Mouse (Mus musculus): ENCODE results near the gene Prokr1. TPM values are rescaled to one million over a fixed set of nuclear protein-coding genes. Genes with fewer than 3 reads are reported as not detected.
"Not testable (repeated sequence)": the region's sequence is repeated elsewhere in the genome, so short reads cannot be mapped to it uniquely, and the experiment has no call there.

Prokr1 gene
- polyA plus RNA-seq, 1 experiment from 2014 or later: 1.1 TPM

GRCm38 (mm10) chr6:87583183-87583611 is 7.3 kb downstream of the Prokr1 start:
- WGBS (ENCODE audit: missing documents): 83% methylated on average over 1 of the region's 1 CpGs

GRCm38 (mm10) chr6:87582456-87582855 is 8.1 kb downstream of the Prokr1 start:
- H3K27ac ChIP-seq: no peak overlapping the region
- H3K36me3 ChIP-seq (ENCODE audit: inconsistent target): no peaks in the 10 kb centered on the region
- no peaks in the 10 kb centered on the region for H3K79me2 ChIP-seq (ENCODE audit: inconsistent target)
- no peak overlapping the region for H3K4me3 ChIP-seq (ENCODE audit: inconsistent target)
- 16% methylated on average over 6 of the region's 6 CpGs for WGBS (ENCODE audit: missing documents)

More at GRCm38 (mm10) chr6:87583183-87583611, 7.3 kb downstream of the Prokr1 start:
- H3K4me3 ChIP-seq (ENCODE audit: inconsistent target): no peak overlapping the region
- no peaks in the 10 kb centered on the region for H3K79me2 ChIP-seq (ENCODE audit: inconsistent target)
- H3K36me3 ChIP-seq (ENCODE audit: inconsistent target): no peaks in the 10 kb centered on the region
- no peak overlapping the region for H3K27ac ChIP-seq

GRCm38 (mm10) chr6:87581581-87581980 is 9.0 kb downstream of the Prokr1 start:
- H3K79me2 ChIP-seq (ENCODE audit: inconsistent target): no peaks in the 10 kb centered on the region
- no peak overlapping the region for H3K4me3 ChIP-seq (ENCODE audit: inconsistent target)
- no peaks in the 10 kb centered on the region for H3K36me3 ChIP-seq (ENCODE audit: inconsistent target)
- no peak overlapping the region for H3K27ac ChIP-seq
- 92% methylated on average over 15 of the region's 18 CpGs for WGBS (ENCODE audit: missing documents)

DNA sequence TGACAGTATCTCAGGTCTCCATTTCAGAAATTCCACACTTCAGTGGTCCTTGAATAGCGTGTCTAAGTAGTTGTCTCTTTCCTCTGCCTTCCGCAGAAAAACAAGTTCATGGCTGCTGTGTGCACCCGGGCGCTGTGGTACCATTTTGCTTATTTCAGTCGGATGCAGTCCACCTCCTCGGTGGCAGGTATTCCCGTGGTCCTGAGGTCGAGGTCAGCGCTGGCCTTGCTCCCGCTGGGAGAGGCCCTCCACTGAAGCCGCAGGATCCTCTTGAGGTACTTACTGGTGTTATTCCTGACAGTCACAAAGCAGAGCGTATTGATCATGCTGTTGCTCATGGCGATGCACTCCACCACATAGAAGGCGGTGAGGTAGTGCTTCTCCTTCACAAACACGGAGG is 9.5 kb downstream of the Prokr1 start:
- Histone ChIP-seq H3K4me3 (ENCODE audit: inconsistent target) (no peak overlapping the region), H3K36me3 (ENCODE audit: inconsistent target) (no peaks in the 10 kb centered on the region), H3K27ac (no peak overlapping the region), H3K79me2 (ENCODE audit: inconsistent target) (no peaks in the 10 kb centered on the region)
- WGBS (ENCODE audit: missing documents): 100% methylated on average over 15 of the region's 15 CpGs

GRCm38 (mm10) chr6:87578247-87578646 is 12.3 kb downstream of the Prokr1 start:
- Histone ChIP-seq H3K27ac (no peak overlapping the region), H3K79me2 (ENCODE audit: inconsistent target) (no peaks in the 10 kb centered on the region), H3K4me3 (ENCODE audit: inconsistent target) (no peak overlapping the region), H3K36me3 (ENCODE audit: inconsistent target) (no peaks in the 10 kb centered on the region)
- 92% methylated on average over 9 of the region's 9 CpGs for WGBS (ENCODE audit: missing documents)

- WGBS (ENCODE audit: missing documents): 84% methylated on average over 3 of the region's 4 CpGs
- Histone ChIP-seq H3K4me3 (ENCODE audit: inconsistent target) (no peak overlapping the region), H3K27ac (no peak overlapping the region), H3K79me2 (ENCODE audit: inconsistent target) (no peaks in the 10 kb centered on the region), H3K36me3 (ENCODE audit: inconsistent target) (no peaks in the 10 kb centered on the region)
Observed at GRCm38 (mm10) chr6:87576648-87577330, 13.8 kb downstream of the Prokr1 start.

DNA sequence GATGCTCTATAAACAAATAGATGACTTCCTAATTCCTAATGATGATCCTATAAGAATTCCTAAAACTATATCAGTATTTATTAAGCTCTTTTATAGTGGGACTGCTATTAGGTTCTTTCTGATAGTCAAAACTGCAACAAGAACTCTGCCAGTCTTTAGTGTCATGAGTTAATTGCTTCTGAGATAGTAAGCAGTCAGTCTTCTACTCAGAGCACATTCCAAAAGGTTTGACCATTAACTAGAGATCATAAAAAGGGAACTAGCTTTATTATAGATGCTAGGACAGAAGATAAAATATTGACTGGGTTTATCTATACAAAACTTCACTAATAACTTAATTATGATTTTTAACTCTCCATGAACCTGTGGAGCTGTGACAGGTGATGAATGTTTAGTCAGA is 18.7 kb downstream of the Prokr1 start:
- not testable (repeated sequence) for H3K4me3 ChIP-seq (ENCODE audit: inconsistent target); H3K79me2 ChIP-seq (ENCODE audit: inconsistent target); H3K36me3 ChIP-seq (ENCODE audit: inconsistent target); H3K27ac ChIP-seq

DNA sequence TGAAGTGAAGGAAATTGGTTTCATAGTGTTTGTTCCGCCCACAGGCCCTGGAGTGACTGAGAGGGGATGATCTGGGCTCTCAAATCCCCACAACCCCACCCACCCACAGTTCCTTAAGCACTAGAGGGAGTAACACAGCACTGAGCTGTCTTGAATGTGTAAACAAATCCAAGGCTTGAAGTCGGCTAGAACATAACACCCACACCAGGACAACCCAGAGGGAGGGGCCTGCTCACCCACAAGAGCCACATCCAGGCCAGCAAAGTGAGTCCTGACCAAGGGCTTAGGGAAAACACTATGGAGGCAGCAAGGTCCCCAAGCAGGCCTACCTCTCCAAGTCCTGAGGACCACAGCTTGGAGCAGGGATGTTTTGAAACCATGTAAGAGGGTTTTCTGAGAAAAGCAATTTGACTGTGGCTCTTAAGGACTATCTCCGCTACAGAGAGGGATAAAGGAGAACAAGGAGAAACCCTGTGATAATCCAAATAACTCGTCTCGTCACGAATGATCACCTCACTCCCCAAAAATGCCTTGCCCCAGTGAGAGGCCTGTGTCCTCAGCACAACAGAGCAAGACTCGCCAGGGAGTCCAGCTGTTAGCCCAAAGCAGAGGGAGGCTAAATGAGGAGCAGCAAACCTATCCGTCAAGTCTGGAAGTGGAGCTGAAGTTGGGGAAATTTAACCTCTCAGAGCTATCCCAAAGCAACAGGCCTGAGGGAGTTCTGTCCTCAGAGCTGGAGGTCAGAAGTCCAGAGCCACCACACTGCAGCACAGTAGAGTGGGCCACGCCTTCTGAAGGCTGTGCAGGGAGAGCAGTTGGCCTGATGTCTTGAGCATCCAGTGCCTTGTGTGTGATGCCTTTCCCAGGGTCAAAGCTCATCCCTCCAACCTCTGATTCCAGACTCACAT is 22.6 kb downstream of the Prokr1 start:
- 86% methylated on average over 9 of the region's 9 CpGs for WGBS (ENCODE audit: missing documents)
- H3K27ac ChIP-seq: no peak overlapping the region
- H3K4me3 ChIP-seq (ENCODE audit: inconsistent target): no peak overlapping the region
- H3K79me2 ChIP-seq (ENCODE audit: inconsistent target): no peaks in the 10 kb centered on the region
- no peaks in the 10 kb centered on the region for H3K36me3 ChIP-seq (ENCODE audit: inconsistent target)

GRCm38 (mm10) chr6:87565166-87565565 is 25.4 kb downstream of the Prokr1 start:
- 89% methylated on average over 5 of the region's 5 CpGs for WGBS (ENCODE audit: missing documents)

GRCm38 (mm10) chr6:87564356-87564755 is 26.2 kb downstream of the Prokr1 start:
- Histone ChIP-seq H3K36me3 (ENCODE audit: inconsistent target) (no peaks in the 10 kb centered on the region), H3K79me2 (ENCODE audit: inconsistent target) (no peaks in the 10 kb centered on the region), H3K27ac (no peak overlapping the region), H3K4me3 (ENCODE audit: inconsistent target) (no peak overlapping the region)
- WGBS (ENCODE audit: missing documents): 93% methylated on average over 4 of the region's 4 CpGs

More at GRCm38 (mm10) chr6:87565166-87565565, 25.4 kb downstream of the Prokr1 start:
- no peak overlapping the region for H3K4me3 ChIP-seq (ENCODE audit: inconsistent target)
- H3K36me3 ChIP-seq (ENCODE audit: inconsistent target): no peaks in the 10 kb centered on the region
- H3K27ac ChIP-seq: no peak overlapping the region
- H3K79me2 ChIP-seq (ENCODE audit: inconsistent target): no peaks in the 10 kb centered on the region

DNA sequence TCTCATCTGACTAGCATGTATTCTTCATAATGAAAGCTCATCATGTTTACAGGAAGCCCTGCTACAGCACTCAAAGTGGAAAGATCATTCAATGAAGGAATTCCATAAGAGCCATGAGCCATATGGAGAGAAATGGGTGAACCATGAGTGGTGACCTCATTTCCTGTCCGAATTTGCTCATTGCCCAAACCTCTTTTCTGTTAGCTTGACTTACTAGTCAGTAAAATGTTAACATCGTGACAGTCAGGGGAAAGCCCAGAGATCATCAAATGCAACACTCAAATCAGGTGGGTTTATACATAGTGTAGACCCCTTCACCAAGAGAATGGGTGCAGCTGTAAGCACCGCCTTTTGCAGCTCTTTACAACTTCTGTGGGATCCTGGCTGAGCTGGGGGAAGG is 36.8 kb downstream of the Prokr1 start:
- Histone ChIP-seq H3K36me3 (ENCODE audit: inconsistent target) (no peaks in the 10 kb centered on the region), H3K27ac (no peak overlapping the region), H3K79me2 (ENCODE audit: inconsistent target) (no peaks in the 10 kb centered on the region), H3K4me3 (ENCODE audit: inconsistent target) (no peak overlapping the region)
- 82% methylated on average over 3 of the region's 3 CpGs for WGBS (ENCODE audit: missing documents)

DNA sequence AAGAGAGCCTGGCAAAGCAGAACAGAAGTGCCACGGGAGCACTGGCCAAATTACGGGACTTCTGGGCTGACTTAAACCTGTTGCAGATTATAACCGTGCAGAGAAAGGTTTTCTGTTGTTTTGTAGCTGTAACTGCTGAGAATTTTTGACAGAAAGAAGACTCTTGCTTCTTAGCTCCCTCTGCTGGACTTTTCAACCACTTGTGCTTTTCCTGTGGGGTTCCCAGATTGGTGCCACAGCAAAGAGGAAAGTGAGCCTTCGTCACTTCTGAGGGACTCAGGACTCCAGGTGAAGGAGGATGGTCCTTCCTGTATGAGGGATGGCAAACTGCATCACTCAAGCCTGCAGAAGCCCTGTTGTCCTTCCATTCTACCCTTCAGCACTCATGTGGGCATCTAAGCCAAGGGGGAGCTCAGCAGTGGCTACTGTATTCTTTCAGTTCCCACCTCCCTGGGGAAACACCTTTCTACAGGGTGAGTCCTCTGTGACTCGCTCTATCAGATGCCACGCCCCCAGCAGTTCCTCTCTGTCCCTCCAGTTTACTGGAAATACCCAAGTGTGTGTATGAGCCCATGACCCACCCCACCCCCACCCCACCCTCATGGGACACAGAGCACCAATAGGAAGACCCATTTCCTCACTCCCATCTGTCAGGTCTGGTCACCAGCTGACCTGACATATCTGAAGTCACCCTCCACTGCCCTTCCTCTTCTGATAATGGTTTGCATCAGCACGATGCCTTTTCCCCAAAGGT is 38.3 kb downstream of the Prokr1 start:
- WGBS (ENCODE audit: missing documents): 23% methylated on average over 7 of the region's 7 CpGs
- Histone ChIP-seq H3K4me3 (ENCODE audit: inconsistent target) (no peak overlapping the region), H3K27ac (no peak overlapping the region), H3K79me2 (ENCODE audit: inconsistent target) (no peaks in the 10 kb centered on the region), H3K36me3 (ENCODE audit: inconsistent target) (no peaks in the 10 kb centered on the region)

DNA sequence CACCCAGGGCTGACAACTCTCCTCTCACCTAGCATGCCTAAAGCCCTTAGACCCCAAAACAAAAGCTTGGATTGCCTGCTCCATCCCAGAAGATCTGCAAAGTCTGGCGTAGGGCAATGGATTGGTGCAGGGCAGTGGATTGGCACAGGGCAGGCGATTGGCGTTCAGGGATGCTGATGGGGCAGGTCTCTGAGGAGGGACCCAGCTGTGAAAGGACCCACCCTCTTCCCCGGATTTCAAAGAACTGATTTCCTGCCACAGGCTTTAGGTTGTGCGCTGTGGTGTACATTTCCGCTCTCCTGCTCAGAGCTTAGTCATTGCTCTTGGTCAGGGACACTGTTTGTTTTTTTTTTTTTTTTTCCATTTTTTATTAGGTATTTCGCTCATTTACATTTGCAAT is 42.7 kb downstream of the Prokr1 start:
- no peaks in the 10 kb centered on the region for H3K36me3 ChIP-seq (ENCODE audit: inconsistent target)
- peak overlapping the region; percentile 13; the same call in 1 of the 2 replicates for H3K27ac ChIP-seq
- WGBS (ENCODE audit: missing documents): 44% methylated on average over 6 of the region's 7 CpGs
- no peak overlapping the region for H3K4me3 ChIP-seq (ENCODE audit: inconsistent target)
- H3K79me2 ChIP-seq (ENCODE audit: inconsistent target): no peaks in the 10 kb centered on the region

DNA sequence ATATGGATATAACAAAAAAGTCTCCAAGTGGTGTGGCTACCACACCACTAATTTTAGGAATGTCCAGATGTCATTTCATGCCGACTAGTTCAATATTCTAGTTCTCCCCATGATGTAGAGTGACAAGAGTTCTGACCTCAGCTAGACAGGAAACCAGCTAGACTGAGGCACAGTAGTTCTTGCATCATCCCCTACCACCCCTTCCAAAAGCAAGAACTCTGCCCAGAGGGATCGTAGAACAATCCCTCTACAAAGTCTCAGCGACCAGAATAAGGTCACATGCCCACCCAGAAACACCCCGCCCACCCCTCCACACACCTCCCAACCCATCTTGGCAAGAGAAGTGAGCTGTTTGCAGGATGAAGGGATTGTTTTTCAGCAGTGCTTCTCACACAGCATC is 43.1 kb downstream of the Prokr1 start:
- Histone ChIP-seq H3K36me3 (ENCODE audit: inconsistent target) (no peaks in the 10 kb centered on the region), H3K79me2 (ENCODE audit: inconsistent target) (no peaks in the 10 kb centered on the region), H3K4me3 (ENCODE audit: inconsistent target) (no peak overlapping the region), H3K27ac (peak overlapping the region; percentile 13; the same call in 1 of the 2 replicates)
- WGBS (ENCODE audit: missing documents): 33% methylated on average over 4 of the region's 4 CpGs

Data from macrophage (primary cell).